ENCODE assay signal across 16 mouse cellular contexts in the genomic region with DNA sequence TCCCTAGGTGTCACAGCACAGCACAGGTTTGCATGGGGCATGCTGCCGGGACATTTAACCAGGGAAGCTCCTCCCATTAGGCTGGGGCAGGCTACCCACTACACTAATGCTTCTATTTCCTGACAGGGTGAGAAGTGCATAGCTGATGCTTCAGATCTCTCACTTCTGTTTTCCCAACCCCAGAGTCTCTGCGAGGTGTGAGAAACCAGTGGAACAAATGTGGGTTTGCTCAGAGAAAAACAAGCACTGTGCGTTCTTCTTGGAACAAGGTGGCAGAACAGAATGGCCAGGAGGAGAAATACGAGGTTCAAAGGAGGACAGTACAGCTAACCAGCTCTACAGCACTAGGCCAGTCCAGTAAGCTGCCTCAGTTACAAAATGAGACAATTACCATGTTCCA.
DNase-seq lines count a peak whose midpoint lies in the region.
"Had no signal": no experiment of that assay in that cellular context is flagged by ENCODE, and none has a peak within 500 bp of the region (broad histone marks: within the 10 kb centered on the region; RNA-seq: fewer than 3 reads in every experiment).

No protein-coding gene starts in this region.

- peak; percentile 22 to 35 for DNase-seq in left cerebral cortex, adult 18-20 months (ENCODE audit: low spot score in 2 of 2)
- DNase-seq in left cerebral cortex, postnatal 4 days, result no peak
- peak; percentile 34 for DNase-seq in right cerebral cortex, adult 18-20 months
- DNase-seq in right cerebral cortex, postnatal 25 days, result no peak
- DNase-seq in naive thymus-derived CD4-positive, alpha-beta T cell, adult 2 months (ENCODE audit: low read depth), result peak; percentile 5
- DNase-seq in embryo, embryonic 10 days (ENCODE audit: low spot score), result no peak
- DNase-seq: adrenal gland, adult 8-10 months; adrenal gland, postnatal 25 days; B cell, adult 2 months; cerebellum, adult 18-20 months; cerebellum, adult 9-10 months; cerebellum, postnatal 14 days; embryo, embryonic 11 days; gastrocnemius, adult 2 months; gastrocnemius, postnatal 14 days; heart, adult 11 months had no signal

- intact Hi-C loops in left cerebral cortex, postnatal 4 days (cut with DNase I), result no loop called here

Comparison
In these comparisons a context has a peak if more than half of its experiments do, and no peak if none do; other contexts are left out.
1. DNase-seq: peak in left cerebral cortex, adult 18-20 months (2 of 2), right cerebral cortex, adult 18-20 months (single experiment) and naive thymus-derived CD4-positive, alpha-beta T cell, adult 2 months (single experiment); none in left cerebral cortex, postnatal 4 days (single experiment), right cerebral cortex, postnatal 25 days (single experiment) and embryo, embryonic 10 days (single experiment).